Mouse (Mus musculus) midbrain, postnatal 0 days (tissue): ENCODE data around the gene St6galnac4. TPM values are rescaled to one million over a fixed set of nuclear protein-coding genes. Genes with fewer than 3 reads are reported as not detected.
A peak's percentile ranks its signal among the peaks of the same experiment; 100 is the strongest.

ENCODE experiments used
- ATAC-seq: fragments of 200-750 bp; cut with Nextera tagmentation; 2 replicates; pipeline ENCODE4 v1.8.0; 2017; ENCODE audit warnings: moderate number of reproducible peaks, mild to moderate bottlenecking, moderate TSS enrichment, moderate library complexity; ENCODE audit not compliant: low FRiP score
- DNase-seq: peaks from one replicate; pipeline ENCODE4 v3.0.0-alpha.2; 2015; ENCODE audit warnings: low spot score
- H3K27ac ChIP-seq: fragments of 300-500 bp; sonication (generic); 2 replicates; pipeline ENCODE4 v1.5.1; 2014; ENCODE audit warnings: low read depth, mild to moderate bottlenecking, low read length, mixed read lengths
- H3K27me3 ChIP-seq: fragments of 300-500 bp; sonication (generic); 2 replicates; pipeline ENCODE4 v1.6.1; 2014; ENCODE audit warnings: low read length, control low read depth, mixed read lengths; ENCODE audit not compliant: insufficient read depth
- H3K36me3 ChIP-seq: fragments of 300-500 bp; sonication (generic); 2 replicates; pipeline ENCODE4 v1.6.1; 2014; ENCODE audit warnings: low read length, control low read depth, mixed read lengths; ENCODE audit not compliant: insufficient read depth
- H3K4me1 ChIP-seq: fragments of 300-500 bp; sonication (generic); 2 replicates; pipeline ENCODE4 v1.6.1; 2014; ENCODE audit warnings: mild to moderate bottlenecking, control low read depth, antibody characterized with exemption, low read length, mixed read lengths; ENCODE audit not compliant: insufficient read depth
- H3K4me2 ChIP-seq: fragments of 300-500 bp; sonication (generic); 2 replicates; pipeline ENCODE4 v1.6.1; 2014; ENCODE audit warnings: low read depth, mild to moderate bottlenecking, low read length, mixed read lengths; ENCODE audit not compliant: poor library complexity, severe bottlenecking
- H3K4me3 ChIP-seq: fragments of 300-500 bp; sonication (generic); 2 replicates; pipeline ENCODE4 v1.5.1; 2014; ENCODE audit warnings: low read depth, mild to moderate bottlenecking, low read length, moderate library complexity
- H3K9ac ChIP-seq: fragments of 300-500 bp; sonication (generic); replicated peaks from 2 replicates; pipeline ENCODE4 v1.6.1; 2014; ENCODE audit warnings: mild to moderate bottlenecking, low read length, moderate library complexity, mixed read lengths; ENCODE audit not compliant: poor library complexity, severe bottlenecking
- H3K9me3 ChIP-seq: fragments of 300-500 bp; sonication (generic); 2 replicates; pipeline ENCODE4 v1.6.1; 2016; ENCODE audit warnings: low read length, control low read depth
- CTCF ChIP-seq: IDR thresholded peaks from 2 replicates; pipeline ENCODE4 v1.5.1; 2016; ENCODE audit warnings: antibody characterized with exemption, mild to moderate bottlenecking
- WGBS: fragments of 180-500 bp; shearing (Covaris S2); extraction: QIAGEN DNeasy Blood & Tissue Kit; methylation state at CpG from one replicate; pipeline ENCODE4 v1.1.7; 2014; 5-methylcytosine and 5-hydroxymethylcytosine counted together
- polyA plus RNA-seq: library from polyadenylated mRNA; unstranded; fragments of >200 nt; fragmentation: Nextera tagmentation; extraction: Ambion mirVana; gene quantifications from 2 replicates; pipeline ENCODE4 v1.2.1, GENCODE M21; 2015
- total RNA-seq: library from RNA; depleted of rRNA; stranded (reverse); fragments of >200 nt; gene quantifications from 2 replicates; pipeline ENCODE4 v1.2.3, GENCODE M21; 2014

St6galnac4 gene
- total and polyA plus RNA-seq, 2 experiments from 2014 or later = 38.0 to 50.9 TPM

DNA sequence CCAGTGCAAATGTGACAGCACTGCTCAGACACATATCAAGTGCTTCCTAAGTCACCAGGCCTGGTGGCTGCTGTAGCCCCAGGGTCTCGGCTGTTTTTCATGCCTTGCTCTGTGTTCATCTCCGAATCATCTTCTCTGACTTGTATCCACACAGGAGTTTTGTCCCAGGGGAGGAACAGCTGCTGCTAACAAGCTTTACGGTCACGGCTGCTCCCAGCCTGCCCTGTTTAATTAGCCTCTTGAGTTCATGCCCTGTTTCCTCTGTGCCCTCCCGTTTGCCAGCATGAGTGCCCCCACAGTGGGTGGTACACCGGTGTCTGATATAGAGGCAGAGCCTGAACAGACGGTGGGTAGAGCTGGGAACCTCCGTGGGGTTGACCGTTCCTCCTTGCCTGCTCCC is 31.2 kb downstream of the St6galnac4 start:
- peaks cover 5% of the 10 kb centered on the region for H3K36me3 ChIP-seq
- H3K4me3 ChIP-seq = no peak overlapping the region
- DNase-seq = peak; percentile 43
- WGBS = 34% methylated on average over 9 of the region's 9 CpGs
- H3K9ac ChIP-seq = no peak overlapping the region
- H3K27ac ChIP-seq = no peak overlapping the region
- H3K27me3 ChIP-seq = no peaks in the 10 kb centered on the region
- no peak for ATAC-seq
- no peaks in the 10 kb centered on the region for H3K9me3 ChIP-seq
- no peaks in the 10 kb centered on the region for H3K4me1 ChIP-seq
- H3K4me2 ChIP-seq = no peak overlapping the region
- TF ChIP-seq CTCF = no peak

DNA sequence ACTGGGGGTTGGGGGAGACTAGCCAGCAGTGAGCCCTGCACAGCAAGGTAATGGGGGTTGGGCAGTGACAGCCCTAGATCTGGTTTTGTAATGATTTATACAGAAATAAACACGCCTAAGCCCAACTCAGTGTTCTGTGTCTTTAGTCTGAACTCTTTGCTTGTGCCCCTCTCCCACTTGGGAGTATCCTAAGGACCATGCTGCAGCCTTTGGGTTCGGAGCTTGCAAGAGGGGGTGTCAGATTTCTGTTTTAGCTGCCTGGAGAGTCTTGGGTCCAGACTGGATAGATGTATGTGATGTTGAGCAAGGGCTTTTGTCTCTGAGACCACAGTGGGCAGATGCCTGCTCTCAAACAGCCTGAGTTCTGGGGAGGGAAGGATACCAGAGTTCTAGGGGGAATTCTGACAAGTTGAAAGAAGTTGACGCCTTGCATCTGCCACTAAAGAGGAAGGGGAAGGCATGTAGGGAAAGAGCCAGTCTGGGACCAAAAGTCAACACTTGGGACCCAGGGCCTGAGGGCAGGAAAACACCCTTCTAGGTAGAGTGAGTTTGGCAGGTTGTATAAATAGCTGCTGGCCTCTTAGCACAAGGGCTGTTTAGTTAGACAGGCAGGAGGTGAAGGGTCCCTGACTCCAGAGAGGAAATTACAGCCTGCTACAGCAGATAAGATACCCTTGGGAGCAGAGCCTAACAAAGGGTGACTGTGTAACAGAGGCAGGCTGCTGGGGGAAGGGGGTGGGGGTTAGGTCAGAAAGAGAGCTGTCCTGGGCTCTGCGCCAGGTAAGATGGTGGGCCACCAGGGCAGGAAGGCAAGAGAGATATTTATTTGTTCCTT is 34.0 kb downstream of the St6galnac4 start:
- Histone ChIP-seq H3K4me3 (no peak overlapping the region), H3K27ac (peak overlapping the region; percentile 43; the same call in 1 of the 2 replicates), H3K9ac (no peak overlapping the region), H3K4me1 (peaks cover 2% of the 10 kb centered on the region; the same call in 1 of the 2 replicates), H3K36me3 (no peaks in the 10 kb centered on the region; the same call in 1 of the 2 replicates), H3K4me2 (no peak overlapping the region), H3K27me3 (no peaks in the 10 kb centered on the region), H3K9me3 (no peaks in the 10 kb centered on the region)
- DNase-seq (peak; percentile 61), ATAC-seq (no peak)
- 51% methylated on average over 4 of the region's 4 CpGs for WGBS
- TF ChIP-seq CTCF = no peak

DNA sequence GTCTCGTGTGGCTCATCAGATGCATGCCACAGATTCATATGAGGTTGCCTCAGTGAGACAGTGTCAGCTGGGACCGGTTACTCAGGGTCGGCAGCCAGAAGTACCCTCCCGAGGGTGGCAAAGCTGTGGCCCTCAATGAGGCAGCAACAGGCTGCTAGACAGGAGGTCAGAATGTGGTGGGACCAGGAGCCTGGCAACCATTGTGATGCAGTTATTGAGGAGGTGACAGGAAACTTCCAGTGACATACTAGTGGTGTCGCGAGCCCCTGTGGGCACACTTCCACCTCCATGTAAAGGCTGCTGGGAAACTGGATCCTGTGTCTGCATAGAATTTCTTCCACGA is 34.6 kb downstream of the St6galnac4 start, which contains the start of gene Ak1:
TSS of gene Ak1 (plus strand) at position 242 of the 343 bp plus-strand sequence.
- no peak for ATAC-seq
- no peak for TF ChIP-seq CTCF

DNA sequence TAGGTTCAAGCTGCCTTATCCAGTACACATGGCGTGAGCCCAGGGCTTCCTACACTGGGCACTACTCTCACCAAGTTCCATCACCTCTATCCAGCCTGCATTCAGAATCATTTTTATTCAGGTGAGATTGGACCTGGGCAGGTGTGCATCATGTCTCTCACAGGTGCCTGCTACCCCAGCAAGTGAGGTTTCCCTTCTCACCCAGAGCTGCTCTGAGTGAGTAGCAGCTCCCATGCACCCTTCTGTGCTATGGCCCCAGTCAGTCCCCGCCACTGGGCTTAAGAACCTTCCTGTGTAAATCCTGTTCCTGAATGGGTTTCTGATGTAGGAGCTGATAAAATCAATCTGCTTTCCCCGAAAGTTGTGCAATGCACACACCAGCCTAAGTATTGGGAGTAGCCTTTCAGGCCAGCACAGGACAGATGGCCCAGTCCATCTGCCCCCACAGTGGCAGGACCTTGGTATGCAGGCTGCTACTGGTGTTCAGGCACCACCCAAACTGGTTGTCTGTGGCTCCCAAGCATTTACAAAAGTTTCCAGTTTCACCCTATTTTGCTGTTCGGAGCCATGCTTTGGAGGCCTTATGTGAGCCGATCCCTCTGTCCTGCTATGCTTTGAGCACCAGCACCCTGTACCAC is 37.3 kb downstream of the St6galnac4 start:
- Histone ChIP-seq H3K4me3 (no peak overlapping the region), H3K4me2 (no peak overlapping the region), H3K36me3 (no peaks in the 10 kb centered on the region), H3K27ac (no peak overlapping the region), H3K9ac (no peak overlapping the region), H3K9me3 (no peaks in the 10 kb centered on the region), H3K27me3 (no peaks in the 10 kb centered on the region), H3K4me1 (peaks cover 28% of the 10 kb centered on the region)
- no peak for DNase-seq
- 81% methylated on average over 5 of the region's 5 CpGs for WGBS
- TF ChIP-seq CTCF = no peak
- no peak for ATAC-seq

More for the DNA sequence above, 34.6 kb downstream of the St6galnac4 start, which contains the start of gene Ak1:
- H3K9me3 ChIP-seq = no peaks in the 10 kb centered on the region
- H3K4me3 ChIP-seq = no peak within 1 kb of the TSS
- peaks cover 8% of the 10 kb centered on the region for H3K4me1 ChIP-seq
- DNase-seq = no peak
- H3K4me2 ChIP-seq = no peak within 1 kb of the TSS
- H3K27me3 ChIP-seq = no peaks in the 10 kb centered on the region
- no peaks in the 10 kb centered on the region for H3K36me3 ChIP-seq
- peak within 1 kb of the TSS; percentile 43; the same call in 1 of the 2 replicates for H3K27ac ChIP-seq
- 42% methylated on average over 7 of the region's 7 CpGs for WGBS
- H3K9ac ChIP-seq = no peak within 1 kb of the TSS

DNA sequence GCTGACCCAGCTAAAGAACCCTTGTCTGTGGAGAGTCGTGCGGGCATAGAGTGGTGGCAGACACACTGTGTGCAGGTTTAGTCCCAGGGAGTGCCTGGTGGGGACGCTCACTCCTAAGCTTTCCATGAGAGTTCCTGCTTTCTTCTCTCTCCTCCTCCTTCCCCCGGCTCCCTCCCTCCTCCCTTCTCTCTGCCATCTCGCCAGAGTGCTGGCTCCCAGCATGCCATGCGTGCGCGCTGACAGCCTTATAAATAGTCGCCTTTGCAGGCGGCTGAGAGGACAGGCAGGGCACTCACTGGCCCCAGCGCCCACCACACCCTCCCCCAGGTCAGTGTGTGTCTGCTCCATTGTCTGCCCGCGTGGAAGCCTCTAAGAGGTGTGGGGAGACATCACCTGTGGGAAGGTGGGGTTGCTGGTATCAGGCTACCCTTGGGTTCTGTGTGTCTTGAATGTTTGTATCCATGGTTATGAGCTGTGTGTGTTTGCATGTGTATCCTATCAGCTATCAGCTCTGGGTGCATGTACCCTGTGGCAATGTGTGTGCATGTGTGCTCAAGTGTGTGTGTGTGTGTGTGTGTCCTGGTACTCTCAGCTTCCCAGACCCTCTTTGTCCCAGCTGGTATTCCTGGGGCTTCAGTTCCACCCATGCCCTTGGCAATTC is 38.4 kb downstream of the St6galnac4 start:
- DNase-seq = peak; percentile 87

More for the DNA sequence above, 38.4 kb downstream of the St6galnac4 start:
- H3K27ac ChIP-seq = peak overlapping the region; percentile 84
- ATAC-seq = peak; percentile 69
- H3K27me3 ChIP-seq = no peaks in the 10 kb centered on the region
- peaks cover 29% of the 10 kb centered on the region for H3K4me1 ChIP-seq
- no peaks in the 10 kb centered on the region for H3K36me3 ChIP-seq
- H3K9ac ChIP-seq = peak overlapping the region; percentile 76
- TF ChIP-seq CTCF = peak; percentile 34
- peak overlapping the region; percentile 38 for H3K4me3 ChIP-seq
- no peaks in the 10 kb centered on the region for H3K9me3 ChIP-seq
- H3K4me2 ChIP-seq = peak overlapping the region; percentile 61
- WGBS = 5% methylated on average over 13 of the region's 13 CpGs
